Mouse (Mus musculus): Measurements from ENCODE around the gene Il10. TPM values are rescaled to one million over a fixed set of nuclear protein-coding genes. Genes with fewer than 3 reads are reported as not detected.
"Not testable (repeated sequence)": the region's sequence is repeated elsewhere in the genome, so short reads cannot be mapped to it uniquely, and the experiment has no call there.

Il10 gene
- total RNA-seq, 2 experiments from 2014 or later = not detected

DNA sequence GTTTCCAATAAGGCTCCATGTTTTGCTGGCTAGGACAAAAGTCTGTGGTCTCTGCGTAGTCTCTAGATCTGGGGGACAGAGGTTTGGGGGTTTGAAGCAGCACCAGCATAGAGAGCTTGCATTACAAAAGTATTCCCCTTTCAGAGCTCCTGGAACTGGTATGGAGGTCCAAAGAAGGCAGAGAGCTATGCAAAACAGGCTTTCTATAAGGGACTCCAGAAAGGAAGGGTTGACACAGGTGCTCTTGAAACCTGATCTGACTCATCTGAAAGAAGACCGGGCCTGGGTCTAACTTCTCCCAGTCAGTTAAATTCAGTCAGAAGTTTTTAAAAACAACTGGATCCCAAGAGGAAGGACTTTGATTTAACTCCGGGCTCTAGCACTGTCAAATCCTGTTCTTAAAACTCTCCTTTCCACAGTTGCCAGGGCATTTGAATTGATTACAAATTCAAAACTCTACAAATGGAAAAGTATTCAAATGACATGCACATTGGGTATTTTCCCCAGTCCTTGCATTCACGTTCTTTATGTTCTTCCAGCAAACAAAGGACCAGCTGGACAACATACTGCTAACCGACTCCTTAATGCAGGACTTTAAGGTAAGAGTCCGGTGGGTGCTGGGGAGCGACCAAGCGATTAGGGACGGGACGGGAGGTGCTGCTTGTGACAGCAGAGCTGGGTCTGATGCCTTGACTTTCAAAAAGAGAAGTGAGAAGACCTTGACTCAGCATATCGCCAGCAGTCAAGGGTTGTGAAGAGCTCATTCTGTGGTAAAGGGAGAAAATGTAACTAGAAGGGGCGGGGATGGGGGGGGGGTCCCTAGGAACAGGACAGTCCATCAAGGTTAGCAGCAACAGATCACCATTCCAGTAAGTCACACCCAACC is 1.0 kb downstream of the Il10 start:
- no peak for DNase-seq

DNA sequence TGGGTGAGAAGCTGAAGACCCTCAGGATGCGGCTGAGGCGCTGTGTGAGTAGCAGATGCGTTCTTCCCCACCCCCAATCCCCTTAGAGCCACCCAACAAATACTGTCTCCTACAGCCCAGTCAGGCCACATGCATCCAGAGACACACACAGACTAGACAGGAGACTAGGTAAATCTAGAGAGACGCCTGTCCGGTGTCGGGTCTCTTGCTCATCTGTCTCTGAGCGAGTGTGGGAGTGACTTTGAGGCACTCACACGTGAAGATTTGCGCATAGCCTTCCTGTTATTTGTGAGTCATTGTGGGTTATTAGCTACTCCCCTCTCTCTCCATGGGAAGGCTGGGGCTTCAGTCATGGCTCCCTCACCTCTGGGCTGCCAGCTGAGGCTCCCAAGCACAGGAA is 1.8 kb downstream of the Il10 start:
- no peak for DNase-seq

DNA sequence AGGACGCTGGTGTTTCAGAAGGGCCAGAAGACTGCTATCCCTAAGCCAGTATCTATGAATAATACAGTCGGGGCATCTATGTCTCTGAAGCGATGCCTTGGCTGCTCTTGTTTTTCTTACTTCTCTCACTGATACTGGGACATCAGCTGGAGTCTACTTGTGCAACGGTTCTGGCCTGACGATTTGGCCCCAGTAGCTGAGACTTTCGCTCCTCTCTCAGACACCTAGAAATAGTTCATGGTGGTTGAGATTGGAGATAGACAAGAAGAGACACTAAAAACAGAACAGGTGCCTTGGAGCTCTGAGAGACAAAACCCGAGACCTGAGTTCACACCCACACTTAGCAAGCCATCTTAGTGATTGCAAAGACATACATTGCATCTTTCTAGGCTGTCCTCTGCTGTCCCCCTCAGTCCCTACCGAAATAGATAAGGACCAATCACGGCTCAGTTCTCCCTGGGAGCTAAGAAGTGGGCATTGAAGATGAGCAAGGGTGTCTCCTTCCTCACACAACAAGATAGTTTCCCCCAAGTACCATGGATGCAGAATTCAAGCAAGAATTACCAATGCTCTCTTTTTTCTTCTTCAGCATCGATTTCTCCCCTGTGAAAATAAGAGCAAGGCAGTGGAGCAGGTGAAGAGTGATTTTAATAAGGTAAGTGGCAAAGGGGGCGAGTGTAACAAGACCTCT is 2.4 kb downstream of the Il10 start:
- DNase-seq = no peak

DNA sequence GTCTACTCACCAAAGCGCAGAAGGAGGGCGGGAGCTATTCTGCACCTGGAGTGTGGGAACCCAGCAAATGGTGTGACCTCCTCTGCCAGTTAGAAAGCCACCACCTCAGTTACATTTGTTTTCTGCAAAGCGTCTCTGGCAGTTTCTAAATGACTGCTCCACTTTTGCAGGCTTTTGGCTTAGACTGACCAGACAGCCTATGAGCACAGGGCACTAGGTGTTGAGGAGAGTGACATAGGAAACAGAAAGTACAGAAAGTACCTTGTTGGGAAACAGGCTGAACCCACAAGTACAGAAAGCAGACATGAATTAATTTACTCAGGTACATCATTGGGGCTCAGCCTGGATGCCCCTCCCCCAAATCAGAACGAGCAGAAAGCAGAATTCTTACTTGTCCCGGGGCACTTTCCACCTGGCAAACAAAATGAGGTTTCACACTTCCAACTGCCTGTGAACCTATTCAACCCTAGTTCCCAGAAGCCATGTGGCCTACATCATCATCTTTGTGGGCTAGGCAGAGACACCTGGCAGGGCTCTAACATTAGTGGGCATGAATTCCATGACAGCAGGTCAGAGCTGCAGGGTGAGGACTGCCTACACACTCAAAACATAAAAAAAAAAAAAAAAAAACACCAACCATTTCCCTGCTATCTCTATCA is 3.1 kb downstream of the Il10 start:
- no peak for DNase-seq

DNA sequence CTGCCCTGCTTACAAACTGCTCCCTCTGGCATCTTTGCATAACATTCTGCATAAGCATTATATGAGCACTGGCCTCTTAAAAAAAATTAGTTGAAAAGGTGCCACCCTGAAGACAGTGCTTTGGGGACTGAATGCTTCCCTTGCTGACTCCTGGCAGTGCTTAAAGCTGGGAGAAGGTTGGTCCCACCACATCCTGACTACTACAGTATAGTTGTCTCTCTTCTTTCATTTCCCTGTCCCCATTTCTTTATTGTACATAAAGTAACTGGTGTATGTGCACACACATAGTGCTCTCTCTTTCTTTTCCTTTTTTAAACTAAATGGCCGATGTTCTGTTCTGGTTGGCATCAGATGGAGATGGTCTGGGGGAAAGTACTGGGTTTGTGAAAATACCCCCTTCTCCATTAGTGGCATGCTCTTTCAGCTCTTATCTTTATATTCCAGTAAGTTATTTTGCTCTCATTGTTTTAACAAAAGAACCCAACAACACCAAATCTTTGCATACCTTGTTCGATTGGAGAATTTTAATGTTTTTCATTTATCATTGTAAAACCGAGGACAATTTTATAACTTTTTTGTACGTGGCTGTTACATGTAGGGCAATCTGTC is 3.7 kb downstream of the Il10 start:
- not testable (repeated sequence) for DNase-seq

DNA sequence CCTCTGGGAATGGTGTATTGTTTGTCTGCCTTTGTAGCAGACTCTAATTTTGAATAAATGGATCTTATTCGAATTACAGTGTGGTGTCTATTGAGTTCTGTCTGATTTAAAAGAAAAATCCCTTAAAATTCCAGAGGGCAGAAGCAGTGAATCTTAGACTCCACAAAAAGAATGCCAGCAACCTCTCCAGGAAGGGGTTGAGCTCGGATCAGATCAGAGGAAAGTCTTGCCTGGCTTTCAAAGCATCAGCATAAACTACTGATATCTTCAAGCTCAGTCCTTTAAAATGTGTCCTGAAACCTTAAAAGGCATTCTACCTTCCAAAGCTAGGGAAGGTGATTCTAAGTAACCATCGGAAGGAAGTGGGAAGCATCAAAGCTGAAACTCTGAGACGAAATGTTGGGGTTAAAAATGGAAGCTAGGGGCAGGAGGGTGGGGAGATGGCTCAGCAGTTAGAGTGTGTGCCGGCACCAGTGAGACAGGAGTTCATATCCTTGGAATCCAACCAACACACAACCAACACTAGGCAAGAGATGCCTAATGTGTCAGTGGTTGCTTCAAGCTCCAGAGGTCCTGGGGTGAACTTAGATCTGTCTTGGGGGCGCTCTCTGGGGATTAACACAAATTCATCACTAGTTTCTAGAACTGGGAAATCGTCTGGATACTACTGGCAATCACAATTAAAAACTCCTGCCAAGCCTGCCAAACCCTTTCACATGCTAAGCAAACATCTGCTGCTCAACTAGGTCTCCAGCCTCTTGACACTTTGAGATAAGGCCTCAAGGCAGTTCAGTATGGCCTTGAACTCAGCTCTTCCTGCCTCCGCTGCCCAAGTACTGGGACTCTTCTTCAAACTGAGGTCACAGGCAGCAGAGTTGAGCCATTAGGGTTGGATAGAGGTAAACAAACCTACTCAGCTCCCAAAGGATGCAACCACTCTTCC is 5.5 kb downstream of the Il10 start:
- DNase-seq = no peak

DNA sequence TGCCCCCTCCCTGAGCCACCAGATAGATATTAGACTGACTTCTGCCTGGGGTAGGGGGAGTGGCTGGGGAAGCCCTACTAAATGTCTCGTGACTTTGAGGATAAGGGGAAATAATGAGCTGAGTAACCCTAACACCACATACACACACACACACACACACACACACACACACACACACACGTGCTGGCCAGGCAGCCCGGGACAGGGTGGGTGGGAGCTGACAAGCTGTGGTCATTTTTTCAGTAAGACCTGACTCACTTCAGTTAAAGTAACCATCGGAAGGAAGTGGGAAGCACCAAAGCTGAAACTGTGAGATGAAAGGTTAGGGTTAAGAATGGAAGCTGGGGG is 6.2 kb downstream of the Il10 start:
- no peak for DNase-seq

DNA sequence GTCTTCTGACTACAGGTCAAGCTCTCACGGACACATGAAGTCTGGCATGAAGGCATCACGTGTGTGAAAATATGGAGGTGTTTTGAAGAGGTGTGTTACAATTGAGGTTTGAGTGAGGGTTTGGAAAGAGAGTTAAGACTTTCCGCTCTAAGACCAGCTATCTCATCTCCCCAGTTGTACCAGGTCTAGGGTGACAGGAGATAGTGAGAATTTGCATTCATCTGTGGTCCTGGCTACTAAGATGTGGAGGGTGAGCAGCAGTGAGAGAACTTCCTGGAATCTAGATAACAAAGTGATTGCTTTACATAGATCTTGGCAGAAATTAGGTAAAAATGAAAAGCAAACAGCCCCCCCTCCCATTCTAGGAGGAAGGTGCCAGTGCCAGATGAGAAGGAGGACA is 9.6 kb downstream of the Il10 start:
- DNase-seq = no peak

DNA sequence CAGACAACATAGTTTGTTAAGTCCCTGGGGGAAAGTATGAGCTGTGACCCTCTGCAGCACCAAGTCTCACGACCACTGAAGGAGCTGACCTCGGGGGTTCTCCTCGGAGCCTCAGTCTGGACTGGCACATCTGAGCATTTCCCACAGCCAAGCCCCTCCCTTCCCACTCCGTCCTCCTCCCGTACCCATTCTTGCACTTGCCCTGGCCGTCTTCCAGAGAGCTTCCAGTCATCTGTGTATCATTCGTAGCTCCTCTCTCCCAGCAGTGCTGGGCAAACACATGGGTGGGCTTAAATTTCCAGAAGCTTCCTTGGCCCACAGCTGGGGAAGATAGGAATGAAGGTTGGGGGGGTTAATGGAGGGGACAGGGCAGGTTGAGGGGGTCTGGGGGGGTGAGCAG is 10.6 kb downstream of the Il10 start:
- DNase-seq = no peak

DNA sequence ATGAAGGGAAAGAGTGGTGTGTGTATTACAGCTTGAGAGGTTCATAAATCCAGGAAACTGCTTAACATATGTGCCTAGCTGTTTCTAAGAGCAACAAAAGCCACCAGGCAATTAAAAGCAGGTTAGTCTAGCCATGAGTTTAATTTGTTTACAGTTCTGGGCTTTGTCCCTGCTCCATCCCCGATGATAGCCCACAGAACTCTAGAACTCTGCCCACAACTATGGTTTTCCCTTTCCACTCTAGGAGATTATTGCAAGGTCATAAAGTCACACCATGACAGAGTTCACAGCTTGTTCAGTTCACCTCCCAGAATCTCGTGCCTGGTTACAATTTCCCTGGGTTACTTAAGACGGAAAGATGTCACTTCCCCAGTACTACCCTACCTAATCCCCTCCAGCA is 11.6 kb downstream of the Il10 start:
- no peak for DNase-seq

DNA sequence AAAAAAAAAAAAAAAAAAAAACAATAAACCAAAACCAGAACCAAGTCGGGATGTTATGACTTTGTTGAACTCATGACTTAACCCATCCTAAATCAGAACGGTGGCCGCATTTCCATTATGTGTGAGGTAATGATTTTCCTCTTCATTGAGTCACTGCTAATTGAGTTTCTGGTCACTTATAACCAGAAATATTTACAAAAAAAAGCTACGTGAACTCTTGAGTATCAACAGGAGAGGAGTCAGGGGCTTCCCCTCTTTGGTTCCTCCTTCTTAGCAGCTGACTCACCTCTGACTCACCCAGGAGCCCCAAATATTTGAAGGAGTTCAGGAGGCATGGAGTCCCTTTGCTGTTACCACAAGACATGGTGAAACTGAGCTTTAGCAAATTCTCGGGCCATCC is 18.4 kb downstream of the Il10 start:
- DNase-seq = no peak

DNA sequence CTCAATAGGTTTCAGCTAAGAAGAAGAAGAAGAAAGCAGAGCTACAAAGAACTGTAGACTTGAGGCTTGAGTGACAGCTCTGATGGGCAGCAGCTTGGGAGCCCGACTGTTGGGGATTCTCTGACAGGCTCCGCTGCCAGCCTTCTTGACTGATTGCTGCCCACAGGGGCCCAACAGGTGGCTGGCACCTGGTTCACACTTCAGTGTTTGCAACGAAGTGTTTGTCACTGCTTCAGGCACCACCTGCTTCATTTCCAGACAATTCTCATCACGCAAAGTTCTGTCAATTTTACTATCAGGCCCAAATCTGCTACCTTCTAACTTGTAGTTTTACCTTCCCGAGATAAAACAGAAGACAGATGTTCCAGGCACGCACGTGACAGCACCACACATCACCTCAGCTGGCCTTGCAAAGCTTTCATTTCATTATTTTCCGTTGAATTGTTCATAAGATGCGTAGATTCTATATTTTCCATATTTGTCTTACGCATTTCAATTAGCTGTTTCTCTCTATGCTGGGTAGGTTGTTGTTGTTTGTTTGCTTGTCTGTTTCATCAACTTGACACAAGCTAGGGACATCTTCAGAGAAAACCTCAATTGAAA is 18.9 kb downstream of the Il10 start:
- no peak for DNase-seq

DNA sequence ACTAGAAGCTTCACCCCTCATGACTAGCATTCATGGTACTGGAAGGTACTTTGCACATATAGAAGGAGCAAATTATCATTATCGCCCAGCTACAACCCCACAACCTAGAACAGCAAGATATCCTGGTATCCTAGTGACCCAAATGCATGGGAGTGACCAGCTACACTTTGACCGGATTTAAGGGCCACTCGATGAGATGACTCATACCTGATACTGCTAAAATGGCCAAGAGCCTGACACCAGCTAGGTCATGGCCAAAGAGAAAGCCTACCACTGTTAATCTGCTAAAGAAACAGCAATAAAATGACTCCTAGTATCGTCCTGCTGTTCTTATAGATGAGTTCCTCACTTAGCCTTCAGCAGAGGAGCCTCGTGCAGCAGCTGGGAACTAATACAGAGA is 19.8 kb downstream of the Il10 start:
- DNase-seq = no peak

DNA sequence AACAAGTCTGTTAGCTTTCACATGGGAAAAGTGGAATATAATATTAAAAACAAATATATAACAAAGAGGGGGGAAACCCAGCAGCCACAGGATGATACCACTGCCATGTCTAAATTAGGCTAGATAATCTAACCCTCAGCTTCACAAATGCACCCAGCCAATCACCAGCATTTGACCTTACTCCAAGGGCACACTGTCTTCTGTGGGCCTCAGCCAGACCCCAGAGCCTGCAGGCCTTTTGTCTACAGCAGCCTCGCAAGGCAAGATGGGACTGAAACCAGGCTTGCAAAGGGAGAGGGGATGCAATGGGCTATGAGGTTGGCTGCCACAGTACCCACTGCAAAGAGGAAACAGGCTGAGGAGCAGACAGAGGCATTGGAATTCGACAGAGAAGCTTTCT is 22.6 kb downstream of the Il10 start:
- DNase-seq = no peak

DNA sequence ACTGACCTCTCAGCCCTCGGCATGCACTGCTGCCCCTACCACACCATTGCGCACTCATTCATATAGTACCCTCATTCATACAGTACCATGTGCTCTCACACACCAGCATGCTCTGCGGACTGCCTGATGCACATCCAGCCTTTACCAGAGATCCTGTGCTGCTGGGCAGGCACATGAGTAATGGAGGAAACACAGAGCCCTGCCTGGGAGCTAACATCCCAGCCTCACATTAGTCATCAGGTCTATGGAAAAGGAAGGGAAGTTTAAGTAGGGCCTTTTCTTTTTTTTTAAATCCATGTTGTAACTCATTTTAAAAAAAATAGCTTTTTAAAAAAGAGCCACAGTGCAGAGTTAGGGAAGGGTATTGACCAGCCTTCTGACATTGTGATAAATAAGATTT is 23.1 kb downstream of the Il10 start:
- DNase-seq = no peak

DNA sequence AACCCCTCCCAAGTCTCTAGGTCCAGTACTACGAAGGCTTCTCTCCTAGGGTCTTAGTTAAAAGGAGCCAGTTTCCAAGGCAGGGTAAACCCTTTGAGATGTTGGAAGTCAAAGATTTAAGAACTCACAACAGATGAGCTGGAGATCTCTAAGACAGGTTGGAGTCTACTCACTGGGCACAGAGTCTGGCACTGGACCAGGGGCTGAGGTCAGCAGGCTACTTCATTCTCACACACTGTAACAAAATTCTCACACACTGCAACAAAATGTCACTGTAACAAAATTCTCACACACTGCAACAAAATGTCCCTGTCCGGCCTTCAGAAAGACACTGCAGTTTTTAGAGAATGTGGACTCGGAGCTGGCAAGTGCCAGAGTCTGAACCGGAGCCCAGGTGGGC is 24.0 kb downstream of the Il10 start:
- DNase-seq = no peak

DNA sequence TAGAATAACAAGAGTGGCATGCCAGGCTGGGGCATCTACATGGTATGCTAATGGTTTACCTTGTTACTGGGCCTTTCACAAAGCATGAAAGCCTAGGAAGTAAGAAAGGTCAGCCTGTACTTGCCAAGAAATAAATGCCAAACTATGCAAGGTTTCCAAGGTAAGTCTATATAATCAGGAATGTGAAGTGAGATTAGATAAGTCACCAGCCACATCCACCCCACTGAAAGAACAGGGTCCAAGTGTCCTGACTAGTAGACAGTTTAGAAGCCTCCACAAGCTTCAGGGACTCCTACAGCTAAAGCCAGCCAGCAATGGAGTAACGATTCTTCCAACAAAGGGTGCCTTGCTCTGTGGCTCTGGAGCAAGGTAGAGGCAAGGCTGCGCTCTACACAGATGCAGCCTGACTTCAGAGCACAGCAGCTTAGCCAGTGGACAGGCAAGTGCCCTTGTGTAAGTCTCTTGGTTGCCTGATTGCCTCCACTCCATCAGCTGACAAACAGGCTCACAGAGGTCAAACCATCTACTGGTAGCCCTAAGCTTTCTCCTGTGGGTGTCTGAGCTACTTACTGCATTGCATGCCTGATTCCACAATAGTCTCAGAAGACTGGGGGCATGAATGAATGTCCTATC is 26.2 kb downstream of the Il10 start:
- peak in 1 of 2 experiments; percentile 8 for DNase-seq

DNA sequence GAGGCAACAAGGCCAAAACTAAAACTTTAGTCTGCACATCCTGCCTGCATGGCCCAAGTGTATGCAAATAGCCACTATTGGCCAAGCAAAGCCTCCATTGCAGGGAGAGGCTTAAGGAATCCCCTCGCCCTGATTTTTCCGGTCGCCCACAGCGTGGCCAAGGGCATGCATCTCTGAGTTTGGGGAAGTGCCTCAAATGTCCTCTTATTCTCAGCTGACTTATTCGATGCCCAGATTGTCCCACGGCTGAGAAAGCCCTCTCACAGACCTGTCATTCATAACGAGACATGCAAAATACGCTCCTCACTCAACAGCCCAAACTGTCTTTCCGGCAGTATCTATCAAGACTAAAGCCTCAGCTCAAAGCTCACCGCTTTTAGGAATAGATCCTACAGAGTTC is 27.0 kb downstream of the Il10 start:
- peak in 1 of 2 experiments; percentile 7 for DNase-seq

DNA sequence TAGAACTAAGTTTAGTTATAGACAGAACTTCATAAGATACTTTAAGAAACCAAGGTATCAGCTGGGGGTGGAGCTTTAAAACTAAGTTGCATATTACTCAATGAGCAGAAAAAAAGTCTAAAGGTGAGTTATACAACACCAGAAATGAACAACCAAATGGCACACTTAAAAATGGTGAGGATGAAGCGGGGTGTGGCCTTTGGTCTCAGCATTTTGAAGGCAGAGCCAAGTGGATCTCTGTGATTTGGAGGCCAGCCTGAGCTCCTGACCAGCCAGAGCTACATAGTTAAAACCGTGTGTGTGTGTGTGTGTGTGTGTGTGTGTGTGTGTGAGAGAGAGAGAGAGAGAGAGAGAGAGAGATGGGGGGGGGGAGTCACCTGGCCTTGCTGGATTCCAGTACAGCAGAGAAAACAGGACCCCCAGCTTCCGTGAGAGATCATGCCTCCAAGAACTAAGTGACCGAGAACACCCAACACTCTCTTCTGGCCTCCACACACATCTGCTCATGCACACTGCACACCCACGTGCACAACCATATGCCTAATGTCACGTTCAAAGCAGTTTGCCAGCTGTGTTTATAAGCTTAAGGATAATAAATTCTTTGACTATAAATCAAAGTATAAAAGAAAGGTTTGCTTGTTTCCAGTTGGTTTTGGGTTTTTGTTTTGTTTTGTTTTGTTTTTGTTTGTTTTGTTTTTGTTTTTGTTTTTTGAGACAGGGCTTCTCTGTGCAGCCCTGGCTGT is 28.6 kb downstream of the Il10 start:
- no peak for DNase-seq

DNA sequence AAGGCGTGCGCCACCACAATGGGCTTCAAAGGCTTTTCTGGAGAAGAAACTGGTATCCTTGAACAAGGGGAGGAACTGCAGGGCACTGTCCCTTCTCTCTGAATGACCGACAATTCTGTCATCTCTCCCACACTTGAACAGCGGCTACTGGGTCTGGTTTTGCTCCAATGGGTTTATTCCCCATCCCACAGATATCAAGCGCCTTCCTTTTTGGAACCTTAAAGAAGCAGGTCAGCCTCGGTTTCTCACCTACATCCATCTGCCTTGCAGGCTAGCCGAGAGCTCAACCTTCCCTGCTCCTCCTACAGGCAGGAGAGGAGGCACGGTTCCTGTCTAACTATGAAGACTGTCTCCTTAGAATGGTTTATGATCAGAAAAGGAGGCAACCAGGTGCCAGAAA is 29.3 kb downstream of the Il10 start:
- no peak for DNase-seq

Measured in heart, adult 18-20 months (tissue).